Mouse (Mus musculus) erythroblast, embryonic 14.5 days (primary cell): ENCODE data around the gene Dip2b.

Experiments used
- GATA1 ChIP-seq: IDR thresholded peaks from 2 replicates; pipeline ENCODE4 v1.6.1; 2012; ENCODE audit warnings: low read length, inconsistent platforms, mixed read lengths
- TAL1 ChIP-seq: IDR thresholded peaks from 3 replicates; pipeline ENCODE4 v1.6.1; 2012; ENCODE audit warnings: low read length, inconsistent platforms, mixed read lengths

GRCm38 (mm10) chr15:100025076-100025834, 13.2 kb upstream of the Dip2b start:
- no peak for TF ChIP-seq TAL1
- TF ChIP-seq GATA1 = no peak
